Mouse (Mus musculus): ENCODE measurements around the gene Eif3k. TPM values are rescaled to one million over a fixed set of nuclear protein-coding genes. Genes with fewer than 3 reads are reported as not detected.
A peak's percentile ranks its signal among the peaks of the same experiment; 100 is the strongest.

Eif3k gene
- polyA plus RNA-seq (2012): 17.8 and 48.0 TPM in 2 replicates

GRCm38 (mm10) chr7:28981651-28982273, at the start of gene Eif3k, which contains the start of gene Map4k1:
Eif3k (minus strand) TSS chr7:28981864.
Map4k1 (plus strand) TSS chr7:28982050.
- H3K36me3 ChIP-seq (ENCODE audit: control insufficient read depth): peaks cover 35% of the 10 kb centered on the region
- peaks cover 45% of the 10 kb centered on the region for H3K4me1 ChIP-seq (ENCODE audit: control insufficient read depth)
- TF ChIP-seq TAL1 (IDR thresholded peaks at IDR 0.05; ENCODE audit: low read length) (no peak), GATA1 (IDR thresholded peaks at IDR 0.05; ENCODE audit: low read length) (no peak)

DNA sequence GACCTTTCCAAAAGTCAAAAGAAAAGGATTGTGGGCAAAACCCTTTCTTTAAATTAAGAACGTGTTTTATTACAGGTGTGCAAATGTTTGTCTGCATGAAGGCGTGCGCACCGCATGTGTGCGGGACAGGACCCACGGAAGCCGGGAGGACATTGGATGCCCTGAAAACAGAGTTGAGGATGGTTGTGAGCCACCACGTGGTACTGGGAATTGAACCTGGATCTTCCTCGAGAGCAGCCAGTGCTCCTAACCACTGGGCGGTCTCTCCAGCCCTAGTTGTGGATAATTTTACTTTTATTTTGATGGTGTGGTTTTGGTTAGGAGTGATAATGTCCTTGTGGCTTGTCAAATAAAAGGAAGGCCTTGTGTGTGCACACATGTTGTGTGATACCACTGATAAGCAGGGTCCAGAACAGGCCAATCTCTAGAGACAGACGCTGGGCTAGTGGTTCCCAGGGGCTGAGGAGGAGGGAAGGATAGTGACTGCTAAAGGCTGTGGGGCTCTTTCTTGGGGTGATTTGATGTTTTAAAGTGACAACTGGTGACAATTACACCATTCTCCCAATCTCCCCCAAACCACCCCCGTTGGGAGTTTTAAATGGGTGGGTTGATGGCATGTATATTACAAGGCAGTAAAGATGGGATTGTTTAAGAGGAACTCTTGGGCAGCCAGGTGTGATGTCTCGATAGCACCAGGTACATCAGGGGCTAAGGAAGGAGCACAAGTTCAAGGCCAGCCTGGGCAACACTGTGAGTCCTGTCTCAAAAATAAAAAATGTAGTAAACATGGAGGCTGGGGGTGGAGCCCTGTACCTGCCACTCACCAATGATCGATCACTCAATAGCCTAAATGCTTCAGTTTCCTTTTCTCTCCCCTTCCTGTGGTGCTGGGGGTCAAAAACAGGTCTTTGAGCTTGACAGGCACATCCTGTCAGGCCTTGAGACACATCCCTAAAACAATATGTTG, 48.3 kb upstream of the Eif3k start:
- TF ChIP-seq GATA1 (IDR thresholded peaks at IDR 0.05; ENCODE audit: low read length) (peak; percentile 65), TAL1 (IDR thresholded peaks at IDR 0.05; ENCODE audit: low read length) (peak; percentile 70)
- H3K4me1 ChIP-seq (ENCODE audit: control insufficient read depth): peaks cover 53% of the 10 kb centered on the region
- peak overlapping the region; percentile 14 for H3K4me3 ChIP-seq (replicated peaks)
- peaks cover 4% of the 10 kb centered on the region; the same call in 1 of the 2 replicates for H3K36me3 ChIP-seq (ENCODE audit: control insufficient read depth)
- peaks cover 10% of the 10 kb centered on the region for H3K9me3 ChIP-seq (ENCODE audit: control insufficient read depth, low read length)
- H3K27me3 ChIP-seq (ENCODE audit: control insufficient read depth): no peaks in the 10 kb centered on the region

More at GRCm38 (mm10) chr7:28981651-28982273, at the start of gene Eif3k, which contains the start of gene Map4k1:
- Histone ChIP-seq H3K27me3 (ENCODE audit: control insufficient read depth) (no peaks in the 10 kb centered on the region), H3K4me3 (replicated peaks) (peak within 1 kb of the TSS; percentile 92), H3K9me3 (ENCODE audit: control insufficient read depth, low read length) (no peaks in the 10 kb centered on the region)

- H3K36me3 ChIP-seq (ENCODE audit: control insufficient read depth): peaks cover 4% of the 10 kb centered on the region; the same call in 1 of the 2 replicates
- H3K9me3 ChIP-seq (ENCODE audit: control insufficient read depth, low read length): 0 out of 2 replicates have a peak, but pooled peaks cover 3% of the 10 kb centered on the region
- H3K27me3 ChIP-seq (ENCODE audit: control insufficient read depth): no peaks in the 10 kb centered on the region
- TF ChIP-seq TAL1 (IDR thresholded peaks at IDR 0.05; ENCODE audit: low read length) (no peak), GATA1 (IDR thresholded peaks at IDR 0.05; ENCODE audit: low read length) (no peak)
- peaks cover 53% of the 10 kb centered on the region for H3K4me1 ChIP-seq (ENCODE audit: control insufficient read depth)
- no peak overlapping the region for H3K4me3 ChIP-seq (replicated peaks)
Measured at GRCm38 (mm10) chr7:29028761-29029160, 47.1 kb upstream of the Eif3k start.

DNA sequence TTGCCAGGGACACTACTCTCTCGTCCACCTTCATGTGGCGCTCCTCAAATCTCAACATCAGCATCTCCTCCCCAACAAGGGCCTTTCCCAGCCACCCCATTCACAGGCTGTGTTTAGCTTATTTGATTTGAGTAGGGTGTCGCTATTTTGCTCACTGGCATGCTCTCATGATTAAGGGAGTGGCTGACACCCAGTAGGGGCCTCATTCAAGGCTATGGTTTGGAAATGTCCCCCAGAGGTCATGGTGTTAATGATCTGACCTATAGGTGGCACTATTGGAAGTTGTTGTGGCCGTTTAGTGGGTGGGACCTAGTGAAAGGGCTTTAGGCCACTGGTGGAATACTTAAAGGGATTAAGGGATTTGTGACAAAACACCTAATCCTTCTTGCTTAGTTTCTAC, 45.1 kb upstream of the Eif3k start:
- no peak for TF ChIP-seq GATA1 (IDR thresholded peaks at IDR 0.05; ENCODE audit: low read length)
- no peak for TF ChIP-seq TAL1 (IDR thresholded peaks at IDR 0.05; ENCODE audit: low read length)
- Histone ChIP-seq H3K36me3 (ENCODE audit: control insufficient read depth) (peaks cover 2% of the 10 kb centered on the region; the same call in 1 of the 2 replicates), H3K27me3 (ENCODE audit: control insufficient read depth) (no peaks in the 10 kb centered on the region), H3K9me3 (ENCODE audit: control insufficient read depth, low read length) (no peaks in the 10 kb centered on the region), H3K4me1 (ENCODE audit: control insufficient read depth) (peaks cover 50% of the 10 kb centered on the region), H3K4me3 (replicated peaks) (no peak overlapping the region)

GRCm38 (mm10) chr7:29026195-29026594, 44.5 kb upstream of the Eif3k start:
- H3K36me3 ChIP-seq (ENCODE audit: control insufficient read depth): peaks cover 2% of the 10 kb centered on the region; the same call in 1 of the 2 replicates
- H3K4me1 ChIP-seq (ENCODE audit: control insufficient read depth): peaks cover 45% of the 10 kb centered on the region
- peaks cover 3% of the 10 kb centered on the region for H3K27me3 ChIP-seq (ENCODE audit: control insufficient read depth)
- H3K4me3 ChIP-seq (replicated peaks): no peak overlapping the region
- TF ChIP-seq GATA1 (IDR thresholded peaks at IDR 0.05; ENCODE audit: low read length) (no peak), TAL1 (IDR thresholded peaks at IDR 0.05; ENCODE audit: low read length) (no peak)
- H3K9me3 ChIP-seq (ENCODE audit: control insufficient read depth, low read length): no peaks in the 10 kb centered on the region

- H3K4me1 ChIP-seq (ENCODE audit: control insufficient read depth): peaks cover 38% of the 10 kb centered on the region
- peaks cover under 1% of the 10 kb centered on the region; the same call in 1 of the 2 replicates for H3K36me3 ChIP-seq (ENCODE audit: control insufficient read depth)
- no peak for TF ChIP-seq GATA1 (IDR thresholded peaks at IDR 0.05; ENCODE audit: low read length)
- no peak for TF ChIP-seq TAL1 (IDR thresholded peaks at IDR 0.05; ENCODE audit: low read length)
Measured at GRCm38 (mm10) chr7:29025566-29025965, 43.9 kb upstream of the Eif3k start.

DNA sequence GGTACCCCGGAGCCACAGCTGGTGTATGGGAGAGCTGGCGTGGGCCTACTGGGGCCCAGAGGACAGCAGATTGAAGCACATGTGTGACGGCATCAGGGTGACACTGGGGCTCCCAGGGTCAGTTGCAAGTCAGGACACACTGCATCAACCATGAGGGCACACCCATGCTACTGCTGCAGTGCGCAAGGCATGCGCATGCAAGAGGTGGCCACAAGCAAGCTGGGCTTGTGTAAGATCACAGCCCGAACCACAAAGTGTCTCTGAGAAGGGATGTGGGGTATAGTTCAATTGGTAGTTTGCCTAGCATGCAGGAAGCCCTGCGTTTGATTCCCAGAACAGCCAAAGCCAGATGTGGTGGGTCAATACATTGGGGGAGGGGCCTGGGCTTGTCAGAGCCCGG, 41.9 kb upstream of the Eif3k start:
- H3K4me1 ChIP-seq (ENCODE audit: control insufficient read depth): peaks cover 29% of the 10 kb centered on the region
- peaks cover 8% of the 10 kb centered on the region; the same call in 1 of the 2 replicates for H3K9me3 ChIP-seq (ENCODE audit: control insufficient read depth, low read length)
- TF ChIP-seq GATA1 (IDR thresholded peaks at IDR 0.05; ENCODE audit: low read length): no peak
- no peak for TF ChIP-seq TAL1 (IDR thresholded peaks at IDR 0.05; ENCODE audit: low read length)
- H3K27me3 ChIP-seq (ENCODE audit: control insufficient read depth): peaks cover 30% of the 10 kb centered on the region
- H3K4me3 ChIP-seq (replicated peaks): no peak overlapping the region
- no peaks in the 10 kb centered on the region for H3K36me3 ChIP-seq (ENCODE audit: control insufficient read depth)

More at GRCm38 (mm10) chr7:29025566-29025965, 43.9 kb upstream of the Eif3k start:
- no peak overlapping the region for H3K4me3 ChIP-seq (replicated peaks)
- H3K27me3 ChIP-seq (ENCODE audit: control insufficient read depth): peaks cover 9% of the 10 kb centered on the region
- no peaks in the 10 kb centered on the region for H3K9me3 ChIP-seq (ENCODE audit: control insufficient read depth, low read length)

DNA sequence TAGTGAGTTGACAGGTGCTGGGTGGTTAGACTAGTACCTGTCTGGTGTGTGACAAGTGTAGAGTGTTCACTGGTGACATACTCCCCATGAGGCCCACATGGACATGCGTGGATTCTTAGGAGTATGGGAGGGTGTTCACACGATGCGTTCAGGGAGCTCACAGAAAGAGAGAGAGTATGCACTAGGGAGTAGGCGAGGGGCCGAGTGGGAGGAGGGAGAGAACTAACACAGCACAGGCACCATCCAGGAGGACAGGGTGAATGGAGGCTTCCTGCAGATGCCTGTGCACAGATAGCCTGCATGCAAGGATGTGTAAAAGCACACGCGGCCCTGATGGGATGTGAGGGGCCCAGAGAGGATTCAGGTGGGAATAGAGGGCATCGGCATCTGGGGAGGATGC, 40.8 kb upstream of the Eif3k start:
- H3K4me1 ChIP-seq (ENCODE audit: control insufficient read depth): peaks cover 27% of the 10 kb centered on the region
- no peaks in the 10 kb centered on the region for H3K36me3 ChIP-seq (ENCODE audit: control insufficient read depth)
- TF ChIP-seq TAL1 (IDR thresholded peaks at IDR 0.05; ENCODE audit: low read length) (no peak), GATA1 (IDR thresholded peaks at IDR 0.05; ENCODE audit: low read length) (no peak)
- H3K27me3 ChIP-seq (ENCODE audit: control insufficient read depth): peaks cover 40% of the 10 kb centered on the region
- H3K4me3 ChIP-seq (replicated peaks): no peak overlapping the region
- H3K9me3 ChIP-seq (ENCODE audit: control insufficient read depth, low read length): peaks cover 8% of the 10 kb centered on the region; the same call in 1 of the 2 replicates
